Mouse (Mus musculus) urinary bladder, postnatal 36 days (tissue): ENCODE measurements at regions not wholly inside any gene's neighbourhood (a gene's known extent, or its start where the extent isn't known, plus 50 kb on each side); places are given as distances from the start of the nearest gene placed in this dataset.

ENCODE experiments used
- DNase-seq, 2 experiments: peaks; one replicate each; pipeline ENCODE4 v3.0.0; 2022; ENCODE audit warnings: low spot score in 2 of 2, mixed read lengths in 1 of 2

DNA sequence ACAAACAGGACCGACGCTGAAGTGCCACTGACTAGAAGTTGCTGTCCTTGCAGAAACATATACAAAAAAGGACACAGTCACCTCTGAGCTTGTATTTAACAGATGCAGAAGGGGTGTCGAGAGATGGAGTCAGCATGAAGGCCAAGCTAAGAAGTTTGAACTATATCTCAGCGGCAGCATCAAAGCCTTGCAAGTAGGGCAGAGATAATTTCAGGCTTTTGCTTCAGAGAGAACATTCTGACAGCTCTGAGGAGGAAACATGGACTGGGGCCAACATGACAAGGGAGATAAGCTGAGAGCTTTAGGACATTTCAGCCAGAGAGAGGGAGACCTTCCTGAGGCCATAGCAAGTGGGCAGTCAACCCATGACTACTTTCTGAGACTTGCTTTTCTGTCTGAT is 856.7 kb downstream of the Epha4 start:
- DNase-seq: peak in 1 of 2 experiments; percentile 3

DNA sequence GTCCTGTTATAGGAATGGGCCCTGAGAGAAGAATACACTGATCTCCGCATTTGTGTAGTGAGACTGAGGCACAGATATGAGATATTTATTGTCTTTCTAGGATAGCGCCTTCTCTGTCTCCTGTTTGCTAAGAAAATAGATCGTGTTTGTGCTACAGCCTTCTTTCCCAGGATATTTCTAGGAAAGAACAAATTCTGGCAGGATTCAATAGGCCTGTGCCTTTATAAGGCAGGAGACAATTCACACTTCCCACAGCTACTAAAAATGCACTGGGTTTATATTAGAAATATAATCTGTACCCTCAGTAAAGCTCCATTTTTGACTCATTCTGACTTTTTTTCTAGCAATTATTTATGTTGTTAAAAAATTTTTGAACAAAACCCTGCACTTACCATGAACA is 854.7 kb downstream of the Epha4 start:
- no peak for DNase-seq

- no peak for DNase-seq
These were observed 850.5 kb downstream of the Epha4 start for GRCm38 (mm10) chr1:76664381-76664780.

DNA sequence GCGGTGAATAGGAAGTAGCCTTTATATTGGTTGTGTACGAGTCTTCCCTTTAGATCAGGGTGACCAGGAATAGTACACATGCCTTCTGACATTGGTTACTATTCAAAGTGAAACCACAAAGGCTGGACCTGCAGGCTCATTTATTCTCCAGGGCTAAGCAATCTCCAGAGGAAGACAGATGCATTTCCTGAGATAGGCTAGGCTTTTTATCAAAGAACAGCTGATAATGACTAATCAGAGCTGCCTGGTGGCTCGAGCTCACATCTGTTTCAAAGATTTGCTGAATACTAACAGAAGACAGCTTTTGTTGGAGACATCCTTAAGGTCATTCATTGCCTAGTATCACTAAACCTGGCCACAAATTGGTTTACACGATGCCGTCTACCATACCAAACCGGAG is 838.1 kb downstream of the Epha4 start:
- no peak for DNase-seq

GRCm38 (mm10) chr1:76705556-76705955 is 809.3 kb downstream of the Epha4 start:
- DNase-seq: no peak

GRCm38 (mm10) chr1:76717639-76718292 is 797.1 kb downstream of the Epha4 start:
- no peak for DNase-seq

- peak; percentile 4 to 25 for DNase-seq
These were observed 790.4 kb downstream of the Epha4 start for GRCm38 (mm10) chr1:76724453-76724852.

GRCm38 (mm10) chr1:76737003-76737402 is 777.9 kb downstream of the Epha4 start:
- no peak for DNase-seq

- no peak for DNase-seq
These were observed 777.2 kb downstream of the Epha4 start for GRCm38 (mm10) chr1:76737663-76738062.

DNA sequence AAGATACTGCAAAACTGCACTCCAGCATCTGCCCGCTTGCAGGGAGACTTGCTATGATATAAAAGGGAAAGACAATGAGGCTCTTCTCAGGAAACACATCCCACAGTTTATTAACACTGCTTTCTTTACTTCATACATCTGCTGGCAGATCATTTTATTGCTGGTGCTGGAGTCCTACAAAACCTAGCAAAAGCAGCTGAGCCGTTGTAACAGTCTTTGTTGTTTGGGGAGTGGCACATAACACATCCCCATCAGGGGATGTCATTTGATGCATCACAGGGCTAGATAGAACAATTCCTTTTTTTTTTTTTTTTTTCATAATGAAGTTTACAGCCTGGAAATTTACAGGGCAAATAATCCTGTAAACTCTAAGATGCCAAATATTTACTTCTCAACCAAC is 742.2 kb downstream of the Epha4 start:
- DNase-seq: no peak

DNA sequence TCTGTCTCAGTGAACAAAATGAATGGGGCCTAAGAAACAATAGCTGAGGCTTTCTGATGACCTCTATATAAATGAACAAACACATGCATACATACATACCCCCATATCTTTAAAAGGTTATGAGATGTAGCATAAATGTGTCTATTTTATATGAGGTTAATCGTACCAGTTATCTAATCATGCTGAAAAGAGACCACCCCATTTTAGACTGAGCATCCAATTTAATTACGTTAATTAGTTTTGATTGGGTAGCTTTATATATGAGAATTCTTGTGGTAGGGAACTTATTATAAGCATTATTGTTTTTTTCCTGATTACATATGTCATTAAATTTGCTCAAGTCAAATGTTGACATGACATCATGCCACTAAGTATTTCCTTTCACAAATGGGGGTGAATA is 728.0 kb downstream of the Epha4 start:
- no peak for DNase-seq

DNA sequence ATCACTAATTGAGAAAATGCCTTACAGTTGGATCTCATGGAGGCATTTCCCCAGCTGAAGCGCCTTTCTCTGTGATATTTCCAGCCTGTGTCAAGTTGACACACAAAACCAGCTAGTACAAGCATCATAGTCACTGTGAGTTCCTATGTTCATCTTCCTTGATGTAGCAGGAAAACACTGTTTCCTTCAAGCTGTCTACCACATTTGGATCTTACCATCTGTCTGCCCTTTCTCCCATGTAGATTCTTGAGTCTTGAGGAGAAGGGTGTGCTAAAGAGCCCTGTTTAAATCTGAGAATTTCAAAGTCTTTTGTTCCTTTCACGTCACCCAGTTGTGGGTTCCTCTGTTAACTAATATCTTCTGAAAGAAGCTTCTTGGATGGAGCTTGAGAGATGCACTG is 721.5 kb downstream of the Epha4 start:
- no peak for DNase-seq

DNA sequence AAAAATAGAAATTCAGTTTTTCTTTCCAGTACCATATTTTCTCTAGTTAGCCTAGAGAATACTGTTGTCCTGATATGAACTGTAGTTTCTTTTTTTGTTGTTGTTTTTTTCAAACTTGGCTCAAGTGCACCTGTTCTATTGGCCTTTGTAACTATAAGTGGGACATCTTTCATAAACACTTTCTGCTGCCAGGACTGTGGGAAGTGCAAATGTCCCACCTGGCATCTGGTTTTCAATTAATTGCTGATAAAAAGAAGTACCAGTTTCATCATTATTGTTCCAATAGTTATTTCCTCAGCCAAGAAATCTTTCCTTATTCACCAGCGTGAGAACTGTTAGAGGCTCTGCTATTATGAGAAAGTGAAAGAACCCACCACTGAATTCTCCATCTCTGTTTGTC is 695.0 kb downstream of the Epha4 start:
- DNase-seq: no peak

GRCm38 (mm10) chr1:76821610-76822009 is 693.3 kb downstream of the Epha4 start:
- no peak for DNase-seq

- DNase-seq: no peak
These were observed 685.2 kb downstream of the Epha4 start for GRCm38 (mm10) chr1:76829690-76830089.

- no peak for DNase-seq
These were observed 682.6 kb downstream of the Epha4 start for GRCm38 (mm10) chr1:76832311-76832710.

- DNase-seq: no peak
These were observed 679.7 kb downstream of the Epha4 start for GRCm38 (mm10) chr1:76835028-76835683.

DNA sequence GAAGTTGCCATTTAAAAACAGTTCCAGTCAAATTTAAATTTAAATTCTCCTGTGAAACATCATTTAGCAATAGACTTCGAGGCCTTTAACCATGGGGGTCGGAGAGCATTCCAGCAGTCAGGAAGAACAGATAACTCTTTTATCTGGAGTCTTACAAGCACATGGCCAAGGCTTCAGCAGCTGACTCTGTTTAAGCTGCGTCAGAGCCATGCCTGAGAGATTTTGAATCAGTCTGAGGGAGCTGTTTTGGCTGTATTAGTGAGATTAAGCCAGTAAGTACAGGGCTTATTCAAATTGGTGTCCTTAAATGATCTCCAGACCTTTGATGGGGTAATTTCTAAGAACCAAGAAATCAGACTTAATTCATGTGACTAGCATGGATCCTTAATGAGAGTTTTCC is 665.5 kb downstream of the Epha4 start:
- no peak for DNase-seq

GRCm38 (mm10) chr1:76866304-76866968 is 648.5 kb downstream of the Epha4 start:
- no peak for DNase-seq

GRCm38 (mm10) chr1:76873207-76873606 is 641.7 kb downstream of the Epha4 start:
- DNase-seq: no peak

GRCm38 (mm10) chr1:76880111-76880782 is 634.6 kb downstream of the Epha4 start:
- DNase-seq: no peak

- no peak for DNase-seq
These were observed 634.1 kb downstream of the Epha4 start for GRCm38 (mm10) chr1:76880783-76881145.
